Mouse (Mus musculus): ENCODE data around the gene Dcps. TPM values are rescaled to one million over a fixed set of nuclear protein-coding genes. Genes with fewer than 3 reads are reported as not detected.
A peak's percentile ranks its signal among the peaks of the same experiment; 100 is the strongest.

Gene Dcps
- polyA plus RNA-seq, 1 experiment from 2014 or later, result 23.7 TPM

DNA sequence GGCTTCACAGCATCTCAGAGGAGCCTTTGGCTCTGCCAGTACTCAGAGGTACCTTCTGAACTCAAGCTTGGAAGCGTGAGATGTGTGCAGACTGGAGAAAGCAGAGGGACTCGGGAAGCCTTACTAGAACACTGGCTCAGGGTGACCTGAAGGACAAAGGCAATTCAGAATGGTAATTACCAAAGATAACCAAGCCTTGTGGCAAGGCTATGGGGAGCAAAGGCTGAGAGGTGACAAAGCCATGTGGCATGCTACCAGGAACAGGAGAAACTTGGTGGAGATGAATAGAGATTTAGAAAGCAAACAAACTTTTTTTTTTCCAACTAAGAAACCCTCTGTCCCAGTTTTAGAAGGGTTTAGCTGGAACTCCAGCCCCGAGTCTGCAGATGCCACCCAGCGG is 65.3 kb downstream of the Dcps start:
- Histone ChIP-seq H3K36me3 (replicated peaks; ENCODE audit: insufficient read depth, low read length) (peaks cover 20% of the 10 kb centered on the region), H3K9me3 (ENCODE audit: low read length) (no peaks in the 10 kb centered on the region), H3K4me1 (ENCODE audit: insufficient read depth) (peaks cover 77% of the 10 kb centered on the region), H3K9ac (replicated peaks) (no peak overlapping the region), H3K4me3 (ENCODE audit: low read depth, low read length) (no peak overlapping the region), H3K4me2 (ENCODE audit: low read depth, low read length) (peak overlapping the region; percentile 1), H3K27ac (ENCODE audit: low read depth) (0 out of 2 replicates have a peak overlapping the region, but pooled peaks have one; percentile 16), H3K27me3 (ENCODE audit: insufficient read depth, low read length) (no peaks in the 10 kb centered on the region)
- no peak for TF ChIP-seq EP300 (IDR thresholded peaks at IDR 0.05; ENCODE audit: low read depth)
- TF ChIP-seq CTCF (IDR thresholded peaks at IDR 0.05; ENCODE audit: low read depth), result no peak
- no peak for ATAC-seq
- no peak for DNase-seq
- 70% methylated on average over 4 of the region's 4 CpGs for WGBS (ENCODE audit: insufficient replicate concordance)

DNA sequence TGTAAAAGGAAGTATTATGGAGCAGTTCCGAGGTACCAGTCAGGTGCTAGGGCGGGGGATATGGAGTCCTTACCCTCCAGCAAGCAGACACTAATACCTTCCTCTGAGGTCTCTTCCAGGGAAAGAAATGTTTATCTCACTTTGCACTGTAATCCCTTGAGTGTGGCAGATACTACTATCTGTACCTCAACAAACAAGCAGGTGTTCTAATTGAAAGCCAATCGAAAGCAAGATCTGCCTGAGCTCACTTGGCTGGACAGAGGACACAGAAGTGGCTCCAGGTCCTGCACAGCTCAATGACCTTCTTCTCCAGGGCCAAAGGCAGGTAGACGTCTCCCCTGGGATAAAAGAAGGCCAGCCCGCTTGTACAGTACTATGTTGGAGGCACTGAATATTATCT is 65.8 kb downstream of the Dcps start:
- DNase-seq, result no peak
- H3K4me1 ChIP-seq (ENCODE audit: insufficient read depth), result peaks cover 78% of the 10 kb centered on the region
- H3K27ac ChIP-seq (ENCODE audit: low read depth), result no peak overlapping the region
- peaks cover 20% of the 10 kb centered on the region for H3K36me3 ChIP-seq (replicated peaks; ENCODE audit: insufficient read depth, low read length)
- 53% methylated on average over 5 of the region's 5 CpGs for WGBS (ENCODE audit: insufficient replicate concordance)
- H3K4me3 ChIP-seq (ENCODE audit: low read depth, low read length), result no peak overlapping the region
- no peak for ATAC-seq
- no peak overlapping the region for H3K9ac ChIP-seq (replicated peaks)
- TF ChIP-seq EP300 (IDR thresholded peaks at IDR 0.05; ENCODE audit: low read depth) (no peak), CTCF (IDR thresholded peaks at IDR 0.05; ENCODE audit: low read depth) (no peak)
- no peaks in the 10 kb centered on the region for H3K9me3 ChIP-seq (ENCODE audit: low read length)
- no peaks in the 10 kb centered on the region for H3K27me3 ChIP-seq (ENCODE audit: insufficient read depth, low read length)
- peak overlapping the region; percentile 1 for H3K4me2 ChIP-seq (ENCODE audit: low read depth, low read length)

DNA sequence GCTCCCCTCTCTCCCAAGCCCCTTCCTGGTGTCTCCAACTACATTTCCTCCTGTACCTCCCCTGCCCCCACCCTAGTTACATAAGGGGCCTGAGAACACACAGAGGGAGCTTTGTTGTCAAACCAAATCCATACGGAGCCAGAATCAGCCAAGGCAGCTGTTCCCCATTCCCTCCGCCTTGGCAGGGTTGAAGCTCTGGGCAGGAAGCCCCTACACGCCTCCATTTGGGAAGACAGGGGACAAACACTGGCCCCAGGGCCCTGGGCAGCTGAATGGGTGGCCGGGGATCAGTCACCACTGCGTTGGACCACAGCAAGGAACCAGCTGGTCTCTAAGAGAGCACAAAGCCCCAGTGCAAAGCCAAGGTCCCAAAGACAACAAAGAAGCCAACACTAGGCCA is 66.9 kb downstream of the Dcps start:
- Histone ChIP-seq H3K9me3 (ENCODE audit: low read length) (no peaks in the 10 kb centered on the region), H3K4me1 (ENCODE audit: insufficient read depth) (peaks cover 73% of the 10 kb centered on the region), H3K4me2 (ENCODE audit: low read depth, low read length) (no peak overlapping the region), H3K27ac (ENCODE audit: low read depth) (0 out of 2 replicates have a peak overlapping the region, but pooled peaks have one; percentile 11), H3K36me3 (replicated peaks; ENCODE audit: insufficient read depth, low read length) (peaks cover 16% of the 10 kb centered on the region), H3K27me3 (ENCODE audit: insufficient read depth, low read length) (no peaks in the 10 kb centered on the region), H3K9ac (replicated peaks) (no peak overlapping the region; the same call in 1 of the 2 replicates), H3K4me3 (ENCODE audit: low read depth, low read length) (no peak overlapping the region)
- TF ChIP-seq EP300 (IDR thresholded peaks at IDR 0.05; ENCODE audit: low read depth) (no peak), CTCF (IDR thresholded peaks at IDR 0.05; ENCODE audit: low read depth) (no peak)
- 70% methylated on average over 5 of the region's 5 CpGs for WGBS (ENCODE audit: insufficient replicate concordance)
- no peak for ATAC-seq
- DNase-seq, result peak; percentile 13

DNA sequence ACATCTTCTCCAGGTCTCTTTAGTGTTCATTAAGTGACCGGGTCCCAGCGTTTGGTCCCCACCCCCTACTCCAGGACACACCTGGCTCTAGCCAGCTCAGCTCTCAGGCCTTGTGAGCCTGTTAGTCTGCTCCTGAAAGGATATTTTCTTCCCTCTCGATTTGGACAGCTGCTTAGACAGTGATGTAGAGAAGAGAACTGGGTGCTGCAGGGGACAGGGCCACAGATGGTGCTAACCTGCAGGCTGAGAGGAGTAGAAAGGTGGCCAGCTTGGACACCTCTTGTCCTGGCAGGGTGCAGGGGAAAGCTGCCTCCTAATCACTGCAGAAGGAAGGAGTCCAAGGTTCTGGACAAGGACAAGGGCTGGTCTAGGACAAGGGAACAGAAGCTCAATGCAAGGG is 67.8 kb downstream of the Dcps start:
- no peaks in the 10 kb centered on the region for H3K27me3 ChIP-seq (ENCODE audit: insufficient read depth, low read length)
- DNase-seq (no peak), ATAC-seq (no peak)
- no peak overlapping the region; the same call in 1 of the 2 replicates for H3K27ac ChIP-seq (ENCODE audit: low read depth)
- H3K9ac ChIP-seq (replicated peaks), result no peak overlapping the region
- 75% methylated on average over 3 of the region's 3 CpGs for WGBS (ENCODE audit: insufficient replicate concordance)
- no peak overlapping the region for H3K4me3 ChIP-seq (ENCODE audit: low read depth, low read length)
- H3K4me2 ChIP-seq (ENCODE audit: low read depth, low read length), result no peak overlapping the region
- H3K36me3 ChIP-seq (replicated peaks; ENCODE audit: insufficient read depth, low read length), result peaks cover 9% of the 10 kb centered on the region
- H3K9me3 ChIP-seq (ENCODE audit: low read length), result no peaks in the 10 kb centered on the region
- peaks cover 65% of the 10 kb centered on the region for H3K4me1 ChIP-seq (ENCODE audit: insufficient read depth)
- TF ChIP-seq CTCF (IDR thresholded peaks at IDR 0.05; ENCODE audit: low read depth), result no peak
- no peak for TF ChIP-seq EP300 (IDR thresholded peaks at IDR 0.05; ENCODE audit: low read depth)

DNA sequence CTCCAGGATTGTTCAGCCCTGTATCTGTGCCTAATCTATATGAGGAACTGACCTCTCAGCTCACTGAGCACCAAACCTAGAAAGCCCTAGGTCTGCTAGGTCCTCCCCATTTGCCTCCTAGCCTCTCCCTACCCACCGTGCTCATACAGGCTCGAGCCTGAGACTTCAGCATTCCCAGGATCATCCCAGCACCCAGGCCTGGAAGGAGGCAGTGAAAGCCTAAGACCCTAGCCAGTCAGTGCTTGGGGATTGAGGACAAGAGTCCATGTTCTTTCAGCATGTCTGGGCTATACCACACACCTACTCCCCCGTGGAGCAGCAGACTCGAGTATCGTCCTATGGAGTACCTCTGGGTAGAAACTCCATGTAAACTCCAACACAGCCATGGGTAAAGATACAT is 68.5 kb downstream of the Dcps start:
- no peaks in the 10 kb centered on the region for H3K27me3 ChIP-seq (ENCODE audit: insufficient read depth, low read length)
- no peak overlapping the region for H3K27ac ChIP-seq (ENCODE audit: low read depth)
- WGBS (ENCODE audit: insufficient replicate concordance), result 87% methylated on average over 5 of the region's 5 CpGs
- H3K9ac ChIP-seq (replicated peaks), result no peak overlapping the region
- TF ChIP-seq CTCF (IDR thresholded peaks at IDR 0.05; ENCODE audit: low read depth), result no peak
- TF ChIP-seq EP300 (IDR thresholded peaks at IDR 0.05; ENCODE audit: low read depth), result no peak
- H3K4me1 ChIP-seq (ENCODE audit: insufficient read depth), result peaks cover 64% of the 10 kb centered on the region
- H3K4me3 ChIP-seq (ENCODE audit: low read depth, low read length), result no peak overlapping the region
- ATAC-seq (no peak), DNase-seq (peak; percentile 12)
- no peaks in the 10 kb centered on the region for H3K9me3 ChIP-seq (ENCODE audit: low read length)
- H3K4me2 ChIP-seq (ENCODE audit: low read depth, low read length), result 0 out of 2 replicates have a peak overlapping the region, but pooled peaks have one; percentile 9
- peaks cover 7% of the 10 kb centered on the region for H3K36me3 ChIP-seq (replicated peaks; ENCODE audit: insufficient read depth, low read length)

DNA sequence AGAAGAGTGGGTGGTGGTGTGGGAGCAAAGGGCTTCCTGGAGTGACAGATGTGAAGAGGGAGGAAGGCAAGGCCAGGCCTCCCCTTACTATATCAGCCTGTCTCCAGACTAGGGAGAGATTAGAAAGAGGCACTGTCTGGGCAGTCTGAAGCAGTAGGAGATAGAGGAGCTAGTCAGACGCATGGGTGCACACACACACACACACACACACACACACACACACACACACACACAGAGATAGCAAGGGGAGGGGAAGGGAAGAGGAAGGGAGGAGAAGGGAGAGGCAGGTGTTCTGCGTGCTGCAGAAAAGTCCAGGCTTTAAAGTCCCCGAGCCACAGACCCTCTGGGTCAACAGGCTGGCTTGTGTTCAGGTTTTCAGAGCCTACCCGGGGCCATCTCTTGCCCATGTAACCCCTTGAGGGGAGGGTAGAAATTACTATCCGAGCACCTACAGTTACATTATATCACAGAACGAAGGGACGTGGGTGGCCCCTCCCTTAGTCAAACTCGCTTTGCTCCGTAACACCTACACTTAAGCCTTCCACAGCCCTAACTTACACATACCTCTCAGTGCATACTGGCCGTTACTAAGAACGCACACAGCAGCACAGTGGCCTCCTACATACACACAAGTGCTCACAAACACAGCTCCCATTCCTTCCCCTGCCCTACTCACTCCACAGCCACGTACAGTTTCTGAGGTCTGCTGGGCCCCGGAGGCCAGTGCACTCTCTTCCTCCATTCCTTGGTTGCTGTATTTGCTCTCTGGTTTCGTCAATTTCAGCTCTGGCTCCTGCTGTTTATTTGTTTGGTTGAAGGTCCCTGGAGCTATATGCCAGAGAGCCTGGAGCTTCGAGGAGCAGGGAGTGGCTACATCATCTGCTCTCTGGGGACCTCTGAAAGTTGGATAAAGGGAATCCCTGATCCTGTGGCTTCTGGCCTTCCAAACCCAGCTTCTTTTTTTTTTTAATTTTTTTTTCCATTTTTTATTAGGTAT is 69.7 kb downstream of the Dcps start:
- TF ChIP-seq EP300 (IDR thresholded peaks at IDR 0.05; ENCODE audit: low read depth) (peak; percentile 33; the same call in 1 of the 2 replicates), CTCF (IDR thresholded peaks at IDR 0.05; ENCODE audit: low read depth) (no peak)
- DNase-seq, result peak; percentile 49
- Histone ChIP-seq H3K9ac (replicated peaks) (peak overlapping the region; percentile 21), H3K9me3 (ENCODE audit: low read length) (no peaks in the 10 kb centered on the region), H3K4me2 (ENCODE audit: low read depth, low read length) (peak overlapping the region; percentile 65), H3K27ac (ENCODE audit: low read depth) (peak overlapping the region; percentile 76), H3K4me3 (ENCODE audit: low read depth, low read length) (peak overlapping the region; percentile 2; the same call in 1 of the 2 replicates), H3K27me3 (ENCODE audit: insufficient read depth, low read length) (no peaks in the 10 kb centered on the region), H3K4me1 (ENCODE audit: insufficient read depth) (peaks cover 59% of the 10 kb centered on the region), H3K36me3 (replicated peaks; ENCODE audit: insufficient read depth, low read length) (peaks cover 7% of the 10 kb centered on the region; the same call in 1 of the 2 replicates)
- WGBS (ENCODE audit: insufficient replicate concordance), result 34% methylated on average over 15 of the region's 15 CpGs
- ATAC-seq, result peak; percentile 84
